Mouse (Mus musculus): ENCODE results near the gene Cebpb. TPM values are rescaled to one million over a fixed set of nuclear protein-coding genes. Genes with fewer than 3 reads are reported as not detected.

The Cebpb gene
- polyA plus RNA-seq, 2 experiments from 2014 or later, result 0.70 to 2.7 TPM

DNA sequence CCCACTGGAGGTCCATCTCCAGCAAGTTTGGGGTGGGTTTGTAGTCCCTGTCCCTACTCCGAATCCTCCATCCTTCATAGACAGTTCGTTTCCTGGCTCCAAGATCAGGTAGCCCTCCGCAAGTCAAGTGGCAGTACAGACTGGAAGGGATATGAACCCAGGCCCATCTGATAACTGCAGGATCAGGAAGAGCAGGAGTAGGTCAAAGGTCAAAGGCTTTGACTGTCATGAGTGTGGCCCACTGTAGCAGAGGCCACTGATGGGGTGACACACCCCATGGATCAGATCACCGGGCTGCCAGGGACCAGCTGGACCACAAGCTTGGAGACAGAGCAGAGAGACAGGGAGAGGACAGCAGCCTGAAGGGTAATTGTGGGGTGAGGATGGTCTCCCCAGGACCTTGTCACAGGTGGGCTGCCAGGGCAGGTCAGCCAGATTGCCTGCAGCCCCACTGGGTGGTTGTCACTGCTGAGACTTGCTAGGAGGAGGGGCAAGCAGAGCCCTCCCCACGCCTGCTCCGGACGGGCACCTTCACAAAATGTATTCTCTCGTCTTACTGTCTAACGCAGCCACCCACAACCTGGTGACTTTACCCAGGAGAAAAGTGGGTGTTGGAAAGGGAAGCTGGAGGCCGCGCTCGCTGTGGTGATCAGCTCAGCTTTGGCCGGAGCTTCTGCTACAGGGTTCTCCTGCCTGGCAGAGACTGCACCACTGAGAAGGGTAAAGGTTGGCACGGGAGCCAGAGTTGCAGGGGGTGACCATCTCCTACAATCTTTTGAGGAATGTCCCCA lies 3.4 kb downstream of the Cebpb start:
- no peak for ATAC-seq

- no peak for ATAC-seq
Observed at GRCm38 (mm10) chr2:167692831-167693230, 4.1 kb downstream of the Cebpb start.

GRCm38 (mm10) chr2:167693540-167693939 lies 4.8 kb downstream of the Cebpb start:
- no peak for ATAC-seq

- no peak for ATAC-seq
Observed at GRCm38 (mm10) chr2:167694244-167694643, 5.5 kb downstream of the Cebpb start.

DNA sequence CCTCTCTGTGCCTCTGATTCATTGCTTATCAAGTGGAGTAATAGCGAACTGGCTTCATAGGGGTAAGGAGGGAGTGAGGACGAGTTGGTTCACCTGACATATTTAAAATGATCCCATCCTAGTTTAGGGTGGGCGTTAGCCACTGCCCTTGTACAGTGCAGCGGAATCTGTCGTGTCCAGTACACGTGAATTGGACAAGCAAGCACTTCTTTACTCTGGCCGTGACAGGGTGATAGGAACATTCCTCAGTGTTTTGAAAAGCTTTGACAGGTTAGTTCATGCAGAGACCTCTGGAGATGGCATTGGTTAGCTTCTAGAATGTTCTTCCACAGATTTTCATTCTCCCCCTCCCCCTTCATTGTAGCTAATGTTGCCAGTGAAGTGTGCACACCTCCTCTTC lies 6.2 kb downstream of the Cebpb start:
- ATAC-seq, result no peak

DNA sequence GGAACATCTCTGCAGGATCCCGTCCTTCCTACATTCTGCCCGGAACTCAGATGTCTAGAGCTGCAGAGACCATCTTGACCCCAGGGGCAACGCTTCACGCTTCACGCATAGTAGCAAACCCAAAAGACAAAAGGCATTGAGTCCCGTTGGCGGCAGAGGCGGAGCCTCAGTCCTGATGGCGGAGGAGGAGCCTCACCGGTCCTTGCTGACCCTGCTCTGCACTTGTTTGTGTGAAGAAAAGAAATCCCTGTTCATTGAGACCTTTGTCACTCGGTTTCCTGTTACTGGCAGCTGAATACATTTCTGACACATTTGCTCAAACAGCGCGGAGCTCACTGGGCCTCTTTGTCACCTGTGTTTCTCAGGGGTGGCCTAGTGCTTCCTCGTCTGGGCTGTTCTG lies 6.8 kb downstream of the Cebpb start:
- ATAC-seq, result no peak

- no peak for ATAC-seq
Observed at GRCm38 (mm10) chr2:167696143-167696542, 7.4 kb downstream of the Cebpb start.

- ATAC-seq, result peak; percentile 99
Observed at GRCm38 (mm10) chr2:167697902-167698301, 9.2 kb downstream of the Cebpb start.

DNA sequence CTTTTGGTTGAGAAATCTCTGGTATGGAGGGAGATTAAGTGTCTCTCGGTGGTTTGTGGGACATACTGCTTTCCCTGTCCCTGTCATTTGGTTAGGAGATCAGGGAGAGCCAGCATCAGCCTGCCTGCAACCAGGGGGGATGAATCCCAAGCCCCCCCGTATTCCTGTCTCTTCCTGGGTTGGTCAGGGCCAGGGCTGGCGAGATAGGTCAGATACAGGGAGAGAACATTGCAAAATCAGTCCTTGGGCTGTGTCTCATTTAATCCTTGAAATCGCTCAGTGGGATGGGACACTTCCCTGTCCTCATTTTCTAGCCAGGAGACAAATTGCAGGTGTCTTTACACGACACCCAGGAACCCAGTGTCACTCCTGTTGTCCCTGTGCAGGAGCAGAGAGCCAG lies 11.3 kb downstream of the Cebpb start:
- ATAC-seq, result no peak

DNA sequence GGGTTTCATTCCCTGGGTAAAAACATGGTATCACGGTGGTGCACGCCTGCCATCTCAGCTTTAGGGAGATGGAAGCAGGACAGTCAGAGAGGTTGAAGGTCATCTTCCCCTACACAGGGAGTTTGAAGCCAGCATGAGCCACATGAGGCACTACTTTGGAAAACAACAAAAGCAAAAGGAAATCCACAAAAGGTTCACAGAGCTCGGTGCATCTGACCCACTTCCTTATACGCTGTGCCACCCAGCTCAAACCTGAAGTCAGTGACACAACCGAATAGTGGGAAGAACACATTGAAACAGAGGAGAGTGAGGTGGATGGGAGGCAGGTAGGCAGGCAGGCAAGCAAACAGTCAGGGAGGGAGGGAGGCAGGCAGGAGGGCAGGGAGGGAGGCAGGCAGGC lies 12.8 kb downstream of the Cebpb start:
- peak; percentile 29 for ATAC-seq

DNA sequence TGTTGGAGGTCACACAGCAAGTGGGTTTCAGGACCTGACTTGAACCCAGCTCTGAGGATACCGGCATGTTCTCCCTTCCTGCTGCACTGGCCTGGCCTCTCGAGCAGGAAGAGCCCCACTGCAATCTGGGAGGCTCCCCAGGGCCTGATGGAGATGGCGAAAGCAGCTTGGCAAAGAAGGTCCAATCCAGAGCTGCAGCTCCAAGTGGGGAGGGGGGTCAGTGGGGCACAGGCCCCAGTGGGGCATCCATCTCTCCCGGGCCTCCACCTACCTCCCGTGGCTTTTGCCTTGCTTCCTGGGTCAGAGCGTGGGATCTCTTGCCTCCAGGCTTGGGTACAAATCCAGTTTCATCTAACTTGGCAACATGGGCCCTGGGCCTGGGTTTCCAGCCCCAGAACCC lies 13.4 kb downstream of the Cebpb start:
- no peak for ATAC-seq

DNA sequence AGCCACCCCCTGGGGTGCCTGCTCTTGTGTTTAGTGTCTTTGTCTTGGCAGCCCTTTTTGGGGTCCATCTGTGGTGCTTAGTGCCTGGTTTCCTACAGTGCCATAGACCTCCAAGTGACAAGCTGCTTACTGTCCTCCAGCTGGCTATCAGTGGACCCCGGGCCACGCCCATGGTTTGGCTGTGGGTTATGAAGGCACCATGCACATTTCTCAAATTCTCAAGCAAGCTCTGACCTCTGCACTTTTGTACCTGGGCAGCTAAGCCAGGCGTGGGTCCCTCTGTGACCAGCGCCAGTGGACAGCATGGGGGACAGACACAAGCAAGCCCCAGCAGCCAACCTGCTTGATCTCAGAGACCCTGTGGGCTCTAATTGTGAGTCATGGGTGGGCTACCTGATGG lies 15.7 kb downstream of the Cebpb start:
- ATAC-seq, result no peak

DNA sequence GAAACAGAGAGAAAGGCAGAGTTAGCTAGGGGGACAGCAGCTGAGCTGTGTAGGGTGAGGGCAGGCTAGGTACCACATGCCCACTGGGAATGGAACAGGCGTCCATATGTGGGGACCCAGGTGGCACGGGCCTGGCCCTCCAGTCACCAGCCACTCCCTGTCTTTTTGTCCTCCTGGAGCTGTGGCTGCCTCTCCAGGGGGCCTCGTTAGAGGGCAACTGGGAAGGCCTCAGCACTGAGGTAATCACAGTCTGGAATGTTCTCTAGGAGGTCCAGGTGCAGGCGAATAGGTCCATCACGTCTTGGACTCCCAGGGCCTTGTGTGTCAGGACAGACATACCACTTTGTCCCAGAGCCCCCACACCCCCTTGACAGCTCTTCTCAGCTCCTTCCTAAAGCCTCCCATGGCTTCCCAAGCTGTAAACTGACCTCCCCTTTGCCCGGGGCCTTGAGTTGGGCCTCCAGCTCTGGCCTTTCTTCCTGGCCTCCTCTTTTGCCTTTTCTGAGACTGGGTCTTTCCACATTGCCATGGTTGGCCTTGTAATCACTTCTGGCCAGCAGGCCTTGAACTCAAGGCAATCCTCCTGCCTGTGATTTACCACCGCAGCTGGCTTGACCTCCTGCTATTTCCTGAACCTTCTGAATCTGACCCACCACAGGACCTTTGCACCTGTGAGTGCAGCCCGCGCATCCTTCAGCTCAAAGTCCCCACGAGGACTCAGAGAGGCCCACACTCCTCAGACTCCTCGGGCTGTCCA lies 17.6 kb downstream of the Cebpb start:
- no peak for ATAC-seq

- no peak for ATAC-seq
Observed at GRCm38 (mm10) chr2:167708373-167708772, 19.7 kb downstream of the Cebpb start.

- ATAC-seq, result no peak
Observed at GRCm38 (mm10) chr2:167709969-167710368, 21.3 kb downstream of the Cebpb start.

GRCm38 (mm10) chr2:167710574-167710973 lies 21.9 kb downstream of the Cebpb start:
- ATAC-seq, result no peak

DNA sequence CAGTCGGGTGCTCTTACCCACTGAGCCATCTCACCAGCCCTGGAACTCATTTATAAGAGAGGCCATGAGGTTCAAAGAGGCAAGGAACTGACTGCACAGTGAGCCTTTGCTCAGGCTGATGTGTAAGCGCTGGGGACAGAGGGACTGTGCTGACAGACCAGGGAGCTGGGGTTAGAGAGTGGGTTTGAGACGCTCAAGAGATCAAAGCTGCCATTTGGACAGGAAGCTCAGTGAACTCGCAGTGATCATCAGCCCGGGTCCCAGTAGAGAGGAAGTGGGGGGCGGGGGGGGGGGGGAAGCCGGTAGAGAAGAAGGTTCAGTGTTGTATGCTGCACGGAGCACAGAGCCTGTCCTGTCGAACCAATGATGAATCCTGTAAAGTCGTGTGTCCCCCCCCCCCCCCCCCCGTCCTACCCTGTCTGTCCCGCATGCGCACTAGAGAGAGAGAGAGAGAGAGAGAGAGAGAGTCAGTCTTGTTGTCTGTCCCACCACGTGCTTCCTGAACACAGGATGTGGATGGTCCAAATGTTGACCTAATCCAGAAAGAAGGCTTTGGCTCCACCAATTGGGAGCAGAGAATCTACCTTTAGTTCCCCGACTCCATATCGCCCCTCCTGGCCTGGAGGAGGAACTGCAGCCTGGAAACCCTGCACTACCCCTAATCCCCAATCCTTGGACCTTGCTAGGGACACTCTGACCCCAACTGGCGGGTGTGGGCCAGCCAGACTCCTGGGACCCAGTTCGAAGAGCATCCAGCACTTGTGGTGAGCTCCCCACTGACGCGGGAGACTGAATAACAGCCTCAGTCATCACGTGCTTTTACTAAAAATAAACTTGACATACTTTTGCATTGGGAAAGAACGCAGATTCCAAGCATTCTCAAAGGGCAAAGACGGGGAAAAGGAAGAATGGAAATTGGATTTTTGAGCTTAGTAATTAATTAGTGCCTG lies 24.4 kb downstream of the Cebpb start:
- ATAC-seq, result peak; percentile 85

DNA sequence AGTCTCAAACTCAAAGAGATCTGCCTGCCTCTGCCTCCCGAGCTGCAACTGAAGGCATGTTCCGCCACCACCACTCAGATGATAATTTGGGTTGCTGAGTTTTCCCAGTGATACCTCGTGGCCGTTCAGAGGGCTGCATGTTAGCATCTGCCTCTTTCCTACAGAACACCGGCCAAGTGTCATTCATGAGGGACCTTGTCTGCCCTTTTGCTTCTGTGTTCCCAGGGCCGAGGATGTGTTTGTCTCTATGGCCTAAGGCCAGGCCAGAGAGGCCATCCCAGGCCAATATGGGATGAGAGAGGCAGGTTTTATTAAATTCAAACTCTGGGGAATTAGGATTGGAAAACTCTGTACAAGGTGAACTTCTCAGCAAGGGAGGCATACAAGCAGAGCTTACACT lies 25.6 kb downstream of the Cebpb start:
- ATAC-seq, result no peak

DNA sequence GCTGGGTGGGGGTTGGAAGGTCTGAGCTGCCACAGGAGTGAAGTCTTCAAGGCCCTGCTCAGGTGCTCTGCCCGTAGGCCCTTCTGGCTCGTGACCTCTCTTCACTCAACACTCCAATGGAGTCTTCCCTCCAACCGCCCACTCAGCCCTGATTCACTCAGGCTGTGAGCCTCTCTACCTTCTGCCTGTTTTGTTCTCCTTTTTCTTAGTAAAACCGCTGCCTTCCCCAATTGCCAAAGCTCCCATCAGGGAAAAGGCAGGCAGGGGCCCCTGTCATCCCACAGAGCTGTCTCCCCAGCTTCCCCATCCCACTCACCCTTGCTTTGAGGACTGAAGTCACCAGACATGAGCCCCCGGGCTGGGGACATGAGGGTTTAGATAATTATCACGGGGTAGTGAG lies 26.3 kb downstream of the Cebpb start:
- ATAC-seq, result no peak

DNA sequence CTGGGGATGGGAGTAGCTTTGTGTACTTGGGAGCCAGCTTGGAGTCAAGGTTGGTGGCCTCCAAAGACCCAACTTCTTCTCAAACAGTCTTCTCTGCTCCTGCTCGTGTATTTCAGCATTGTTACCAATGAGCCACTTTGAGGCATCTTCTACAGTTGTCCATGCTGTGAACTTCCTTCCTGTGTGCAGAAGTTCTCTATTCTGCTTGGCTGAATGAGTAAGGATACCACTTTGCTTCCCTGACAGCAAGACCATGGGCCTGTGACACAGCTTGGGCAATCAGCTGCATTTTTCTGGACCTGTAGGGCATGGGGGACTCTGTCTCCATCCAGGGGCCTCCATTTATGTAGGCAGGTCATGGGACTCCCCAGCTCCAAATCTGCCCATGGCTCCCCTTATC lies 28.5 kb downstream of the Cebpb start:
- ATAC-seq, result no peak

- ATAC-seq, result no peak
Observed at GRCm38 (mm10) chr2:167719520-167719919, 30.8 kb downstream of the Cebpb start.

DNA sequence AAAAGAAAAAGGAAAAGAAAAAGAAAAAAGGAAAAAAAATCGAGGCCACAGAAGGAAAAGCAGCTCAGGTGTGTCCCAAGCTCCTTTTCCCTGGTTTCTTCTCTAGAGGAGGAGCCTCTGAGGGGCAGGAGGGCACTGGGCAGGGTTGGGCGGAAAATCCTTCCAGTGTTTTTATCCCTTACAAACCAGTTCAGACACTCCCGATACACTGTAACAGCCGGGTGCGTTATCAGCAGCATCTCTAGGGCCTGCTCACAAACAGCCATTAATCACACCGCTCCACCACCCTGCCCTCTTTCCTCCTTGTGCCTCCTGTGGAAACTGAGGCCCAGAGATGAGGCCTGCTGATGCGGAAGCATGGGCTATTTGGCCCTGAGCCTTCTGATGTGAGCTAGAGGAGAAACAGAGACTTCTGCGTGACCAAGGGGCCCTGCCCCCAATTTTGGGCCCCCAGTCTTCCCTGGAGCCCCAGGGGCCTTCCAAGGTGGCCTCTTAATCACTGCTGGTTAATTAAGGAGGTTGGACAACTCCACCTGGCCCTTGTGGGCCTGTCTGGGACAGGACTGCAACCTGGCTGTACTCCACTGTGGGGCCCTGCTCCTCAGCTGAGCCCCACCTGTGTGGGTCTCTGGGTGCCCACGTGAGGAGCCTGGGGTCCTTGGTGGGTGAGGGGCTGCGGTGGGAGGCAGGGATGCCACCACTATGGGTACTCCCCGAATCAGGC lies 32.6 kb downstream of the Cebpb start:
- ATAC-seq, result no peak

Data from CD4-positive, CD25-positive, alpha-beta regulatory T cell, adult 4 months (primary cell).